In the genomic region with DNA sequence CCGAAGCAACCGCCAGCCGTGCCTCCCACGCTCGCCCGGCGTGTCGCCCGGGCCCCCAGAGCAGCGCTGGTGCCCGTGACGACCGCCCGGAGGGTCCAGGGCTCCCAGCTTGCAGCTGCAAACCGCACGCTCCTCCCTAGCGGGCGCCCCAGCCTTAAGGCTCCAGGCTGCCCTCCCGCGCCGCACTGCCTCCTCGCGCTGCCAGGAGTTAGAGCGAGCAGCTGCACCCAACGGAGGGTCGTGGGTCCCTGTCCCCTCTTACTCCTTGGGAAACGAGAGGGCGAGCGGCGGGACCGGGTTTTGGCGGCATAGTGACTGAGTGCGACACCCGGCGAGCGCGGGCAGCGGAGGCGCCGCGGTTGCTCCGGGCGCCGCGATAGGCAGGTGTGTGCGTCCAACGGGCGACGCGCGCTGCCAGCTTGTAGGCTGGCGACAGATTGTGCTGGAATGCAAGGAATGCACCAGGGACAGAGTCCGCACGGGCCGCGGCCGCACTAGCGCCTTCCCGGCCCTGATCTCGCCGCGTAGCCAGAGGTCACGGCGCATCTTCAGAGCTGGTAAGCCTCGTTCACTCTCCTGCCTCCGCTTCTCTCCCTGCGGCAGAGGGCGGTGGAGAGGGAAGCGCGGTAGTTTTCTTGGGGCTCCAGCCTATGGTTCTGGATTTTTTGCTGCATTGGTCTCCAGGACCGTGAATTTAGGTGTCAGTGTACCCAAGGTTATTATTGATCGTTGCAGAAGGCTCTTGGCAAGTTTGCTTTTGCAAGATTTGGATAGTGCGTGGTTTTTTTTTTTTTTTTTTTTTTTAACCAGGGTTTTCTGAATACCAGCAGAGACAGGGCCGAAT, we compare ENCODE assay signal across 8 mouse cellular contexts. TPM values are rescaled to one million over a fixed set of nuclear protein-coding genes. Genes with fewer than 3 reads are reported as not detected.
DNase-seq lines count a peak whose midpoint lies in the region; ATAC-seq lines count a peak whose summit lies in the region.

No protein-coding gene starts in this region.

- H3K36me3 ChIP-seq in hindbrain, embryonic 11.5 days (ENCODE audit: control insufficient read depth, insufficient read depth, low read length): no peaks in the 10 kb centered on the region
- H3K36me3 ChIP-seq in lung, embryonic 16.5 days (ENCODE audit: control insufficient read depth, insufficient read depth, low read length): no peaks in the 10 kb centered on the region

- H3K4me2 ChIP-seq in hindbrain, embryonic 11.5 days (replicated peaks; ENCODE audit: low read depth, low read length): peak overlapping the region; percentile 89
- peak overlapping the region; percentile 73 for H3K4me2 ChIP-seq in lung, embryonic 16.5 days (ENCODE audit: low read depth, low read length)

- H3K9me3 ChIP-seq in hindbrain, embryonic 11.5 days (ENCODE audit: control insufficient read depth, low read length): no peaks in the 10 kb centered on the region
- H3K9me3 ChIP-seq in lung, embryonic 16.5 days (ENCODE audit: control insufficient read depth, low read length): no peaks in the 10 kb centered on the region

- WGBS in hindbrain, embryonic 11.5 days: 1% methylated on average over 73 of the region's 74 CpGs
- WGBS in lung, embryonic 16.5 days: under 1% methylated on average over 73 of the region's 74 CpGs

- peak overlapping the region; percentile 78 for H3K27ac ChIP-seq in hindbrain, embryonic 11.5 days (ENCODE audit: low read depth, low read length)
- H3K27ac ChIP-seq in lung, embryonic 16.5 days (ENCODE audit: low read length): peak overlapping the region; percentile 97

- no peaks in the 10 kb centered on the region; the same call in 1 of the 2 replicates for H3K4me1 ChIP-seq in hindbrain, embryonic 11.5 days (replicated peaks; ENCODE audit: control insufficient read depth, insufficient read depth, low read length)
- H3K4me1 ChIP-seq in lung, embryonic 16.5 days (replicated peaks; ENCODE audit: control insufficient read depth, insufficient read depth, low read length): peaks cover 12% of the 10 kb centered on the region; the same call in 1 of the 2 replicates

- H3K27me3 ChIP-seq in hindbrain, embryonic 11.5 days (ENCODE audit: control insufficient read depth, insufficient read depth, low read length): no peaks in the 10 kb centered on the region
- no peaks in the 10 kb centered on the region for H3K27me3 ChIP-seq in lung, embryonic 16.5 days (ENCODE audit: control insufficient read depth, insufficient read depth, low read depth, low read length)

- peak overlapping the region; percentile 87 for H3K9ac ChIP-seq in hindbrain, embryonic 11.5 days (ENCODE audit: low read depth, low read length)
- peak overlapping the region; percentile 93 for H3K9ac ChIP-seq in lung, embryonic 16.5 days (ENCODE audit: low read length)

- H3K4me3 ChIP-seq in hindbrain, embryonic 11.5 days (ENCODE audit: low read depth, low read length): peak overlapping the region; percentile 93
- H3K4me3 ChIP-seq in lung, embryonic 16.5 days (ENCODE audit: low read length): peak overlapping the region; percentile 98

- ATAC-seq in hindbrain, embryonic 11.5 days (ENCODE audit: low FRiP score): peak; percentile 69
- ATAC-seq in lung, embryonic 16.5 days (ENCODE audit: low read depth): peak; percentile 74

- peak; percentile 80 for DNase-seq in MN1 (ENCODE audit: low spot score)
- DNase-seq in cerebellum, adult 8-10 months: peak; percentile 74
- DNase-seq in frontal cortex, adult 2 months (ENCODE audit: extremely low spot score in 1 of 2, low spot score in 1 of 2): peak; percentile 28 to 75
- DNase-seq in hindbrain, embryonic 11.5 days (ENCODE audit: low spot score): peak; percentile 82
- DNase-seq in layer of hippocampus, postnatal 10 days (ENCODE audit: low spot score in 2 of 2): peak; percentile 76 to 84
- DNase-seq in ovary, postnatal 10 days (ENCODE audit: low spot score): peak; percentile 49
- DNase-seq in thymus, postnatal 0 days (ENCODE audit: low spot score): peak; percentile 62

RNA-seq across cellular contexts. Expression of gene Pkp4, which starts 1.0 kb away (rescaled TPM):
- 140 and 149 TPM in 2 replicates for polyA plus RNA-seq in frontal cortex, adult 2 months (2012; rRNA removed)
- 16.3 and 21.3 TPM in 2 replicates for polyA plus RNA-seq in hindbrain, embryonic 11.5 days (2014; fragmentation: Nextera tagmentation; extraction: Ambion mirVana)
- 100 to 1,000 TPM; 207 to 238 TPM for total RNA-seq in layer of hippocampus, postnatal 10 days (2021)
- polyA plus RNA-seq in lung, embryonic 16.5 days (2015; fragmentation: Nextera tagmentation; extraction: Ambion mirVana): 28.2 and 29.2 TPM in 2 replicates
- 10.9 and 11.6 TPM in 2 replicates for polyA plus RNA-seq in thymus, postnatal 0 days (2015; fragmentation: Nextera tagmentation; extraction: Ambion mirVana)

RNA-seq across cellular contexts. Expression of gene Ccdc148, which starts 1.2 kb away (rescaled TPM):
- polyA plus RNA-seq in frontal cortex, adult 2 months (2012; rRNA removed): 6.6 and 7.6 TPM in 2 replicates
- 0.60 and 0.98 TPM in 2 replicates for polyA plus RNA-seq in hindbrain, embryonic 11.5 days (2014; fragmentation: Nextera tagmentation; extraction: Ambion mirVana)
- total RNA-seq in layer of hippocampus, postnatal 10 days (2021): 10 to 100 TPM; 11.9 to 12.0 TPM
- polyA plus RNA-seq in lung, embryonic 16.5 days (2015; fragmentation: Nextera tagmentation; extraction: Ambion mirVana): 2.0 and 2.1 TPM in 2 replicates
- polyA plus RNA-seq in thymus, postnatal 0 days (2015; fragmentation: Nextera tagmentation; extraction: Ambion mirVana): 0.60 and 0.68 TPM in 2 replicates

Comparison
In these comparisons a context has a peak if more than half of its experiments do, and no peak if none do; other contexts are left out.
1. Peak in every context shown above with its lines: DNase-seq, ATAC-seq, H3K4me3 ChIP-seq and H3K27ac ChIP-seq.